Mouse (Mus musculus): ENCODE measurements around the gene Grin2b.

DNA sequence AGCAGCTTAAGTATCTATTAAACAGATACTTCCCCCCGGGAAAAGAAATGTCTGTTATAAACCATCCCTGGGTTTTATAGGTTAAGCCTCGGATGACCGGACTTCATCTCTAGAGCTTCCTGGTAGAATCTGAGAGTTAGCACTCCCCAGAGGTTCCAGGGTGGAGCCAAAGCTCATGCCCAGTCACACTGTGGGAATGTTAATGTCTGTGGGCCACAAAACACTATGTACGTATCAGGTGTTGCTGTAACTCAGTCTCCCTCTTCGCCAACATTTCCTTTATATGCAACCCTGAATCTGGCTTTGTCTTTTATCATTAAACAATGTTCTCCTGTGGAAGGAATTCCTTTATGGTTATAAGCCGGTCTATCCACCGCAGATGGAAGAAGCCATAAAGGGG is 343.9 kb downstream of the Grin2b start:
- TF ChIP-seq POLR2A (IDR thresholded peaks at IDR 0.05; ENCODE audit: insufficient read depth, low read length) (no peak), CTCF (IDR thresholded peaks at IDR 0.05; ENCODE audit: low read depth, low read length) (no peak)
